Mouse (Mus musculus): ENCODE data around the gene Fam186b.

Gene Fam186b

DNA sequence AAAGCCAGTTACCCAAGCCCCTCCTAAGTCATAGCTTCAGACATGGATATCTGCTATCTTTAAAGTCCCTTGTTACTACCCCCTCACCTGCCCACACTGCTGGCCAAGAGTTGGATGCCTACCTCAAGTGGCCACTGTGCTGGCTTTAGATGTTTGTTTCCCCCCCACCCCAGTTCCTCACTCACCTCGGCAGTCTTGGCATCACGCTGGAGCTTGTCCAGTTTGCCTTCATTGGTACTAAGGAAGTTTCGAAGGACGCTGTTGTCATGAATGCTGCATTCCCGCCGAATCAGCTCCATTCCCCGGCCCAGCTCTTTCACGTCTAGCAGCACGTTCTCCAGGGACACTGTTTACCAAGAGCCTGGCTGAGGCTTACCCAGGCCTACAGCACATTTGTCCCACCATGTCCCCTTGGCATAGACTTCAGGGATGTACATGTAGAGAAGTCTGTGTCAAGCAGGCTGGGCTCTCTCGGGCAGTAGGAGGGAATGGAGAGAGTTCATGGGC, 24.5 kb upstream of the Fam186b start:
- no peak for DNase-seq (ENCODE audit: low spot score in 2 of 2)

DNA sequence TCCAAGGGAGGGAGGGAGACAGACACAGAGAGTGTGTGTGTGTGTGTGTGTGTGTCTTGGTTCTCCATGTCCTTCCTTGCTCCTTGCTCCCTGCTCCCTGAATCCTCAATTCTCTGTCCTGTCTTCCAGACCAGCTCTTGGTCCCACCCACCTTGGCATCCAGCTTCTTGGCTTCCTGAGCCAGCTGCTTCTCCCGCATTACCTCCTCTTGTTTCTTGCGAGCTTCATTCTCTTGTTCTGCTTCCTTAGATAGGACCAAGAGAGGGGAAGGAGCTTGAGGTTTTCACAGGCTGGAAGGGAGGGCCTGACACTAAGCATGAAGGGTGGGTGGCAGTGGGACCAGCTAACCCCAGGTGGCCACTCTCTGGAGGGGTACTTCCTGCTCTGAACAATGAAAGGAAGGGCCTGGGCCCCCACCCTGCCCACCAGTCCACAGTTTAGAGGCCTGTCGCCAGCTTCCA, 23.8 kb upstream of the Fam186b start:
- DNase-seq (ENCODE audit: low spot score in 2 of 2), result no peak

DNA sequence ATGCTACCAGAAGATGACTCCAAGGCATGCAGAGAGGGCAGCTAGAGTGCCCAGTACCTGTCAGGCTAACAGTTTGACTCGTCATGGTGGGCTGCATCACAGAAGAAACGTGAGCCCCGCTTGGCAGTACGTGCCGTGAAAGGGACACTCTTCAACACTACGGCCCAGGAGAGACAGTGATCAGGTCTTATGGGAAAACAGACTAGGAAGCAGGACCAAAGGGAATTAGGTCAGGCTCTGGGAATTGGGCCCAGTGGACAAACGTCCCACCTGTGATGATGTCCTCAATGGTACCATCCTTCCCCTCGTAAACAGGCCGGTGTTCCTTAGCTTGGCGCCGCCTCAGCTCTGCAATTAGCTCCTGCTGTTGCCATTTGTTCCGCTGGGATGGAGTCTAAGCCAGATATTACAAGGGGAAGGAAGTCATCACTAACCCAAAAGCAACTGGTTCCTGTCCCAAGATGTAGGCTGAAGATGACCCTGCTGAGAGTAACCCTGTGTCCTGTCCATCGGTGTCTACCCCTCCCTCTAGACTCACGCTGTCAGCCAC, 23.2 kb upstream of the Fam186b start:
- no peak for DNase-seq (ENCODE audit: low spot score in 2 of 2)

DNA sequence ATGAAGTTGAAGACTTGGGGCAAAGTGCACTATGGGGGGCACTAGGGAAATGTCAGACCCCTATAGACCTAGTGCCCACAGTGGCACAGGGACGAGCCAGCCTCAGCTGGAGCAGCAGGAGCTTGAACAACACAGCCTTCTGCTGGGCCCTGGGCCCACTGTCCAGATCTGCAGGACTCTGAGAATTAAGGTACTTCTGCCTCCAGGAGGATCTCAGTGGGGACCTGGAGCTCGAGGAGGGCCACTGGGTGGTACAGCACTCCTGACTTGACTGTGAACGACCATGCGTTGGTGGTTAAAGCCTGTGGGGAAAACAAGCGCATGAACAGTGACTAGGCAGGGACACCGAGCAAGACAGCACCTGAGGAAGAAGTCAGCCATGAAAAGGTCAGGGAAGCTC, 22.4 kb upstream of the Fam186b start:
- no peak for DNase-seq (ENCODE audit: low spot score in 2 of 2)

DNA sequence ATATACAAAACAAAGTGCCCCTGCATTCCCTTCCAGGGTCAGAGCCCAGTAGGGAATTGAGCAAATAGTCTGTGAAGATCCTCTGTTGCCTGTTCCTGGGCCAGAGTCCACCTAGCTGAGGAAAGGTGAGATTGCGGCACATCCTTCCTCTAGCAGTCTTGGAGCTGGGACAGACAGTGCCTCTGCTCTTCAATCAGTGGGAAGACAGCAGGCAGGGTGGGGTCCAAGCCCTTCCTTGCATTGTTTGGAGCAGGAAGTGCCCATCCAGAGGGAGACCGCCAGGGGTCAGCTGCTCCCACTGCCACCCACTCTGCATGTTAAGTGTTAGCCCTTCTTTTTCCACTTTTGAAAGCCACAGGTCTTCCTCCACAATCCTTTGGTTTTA, 21.6 kb upstream of the Fam186b start:
- DNase-seq (ENCODE audit: low spot score in 2 of 2), result no peak

DNA sequence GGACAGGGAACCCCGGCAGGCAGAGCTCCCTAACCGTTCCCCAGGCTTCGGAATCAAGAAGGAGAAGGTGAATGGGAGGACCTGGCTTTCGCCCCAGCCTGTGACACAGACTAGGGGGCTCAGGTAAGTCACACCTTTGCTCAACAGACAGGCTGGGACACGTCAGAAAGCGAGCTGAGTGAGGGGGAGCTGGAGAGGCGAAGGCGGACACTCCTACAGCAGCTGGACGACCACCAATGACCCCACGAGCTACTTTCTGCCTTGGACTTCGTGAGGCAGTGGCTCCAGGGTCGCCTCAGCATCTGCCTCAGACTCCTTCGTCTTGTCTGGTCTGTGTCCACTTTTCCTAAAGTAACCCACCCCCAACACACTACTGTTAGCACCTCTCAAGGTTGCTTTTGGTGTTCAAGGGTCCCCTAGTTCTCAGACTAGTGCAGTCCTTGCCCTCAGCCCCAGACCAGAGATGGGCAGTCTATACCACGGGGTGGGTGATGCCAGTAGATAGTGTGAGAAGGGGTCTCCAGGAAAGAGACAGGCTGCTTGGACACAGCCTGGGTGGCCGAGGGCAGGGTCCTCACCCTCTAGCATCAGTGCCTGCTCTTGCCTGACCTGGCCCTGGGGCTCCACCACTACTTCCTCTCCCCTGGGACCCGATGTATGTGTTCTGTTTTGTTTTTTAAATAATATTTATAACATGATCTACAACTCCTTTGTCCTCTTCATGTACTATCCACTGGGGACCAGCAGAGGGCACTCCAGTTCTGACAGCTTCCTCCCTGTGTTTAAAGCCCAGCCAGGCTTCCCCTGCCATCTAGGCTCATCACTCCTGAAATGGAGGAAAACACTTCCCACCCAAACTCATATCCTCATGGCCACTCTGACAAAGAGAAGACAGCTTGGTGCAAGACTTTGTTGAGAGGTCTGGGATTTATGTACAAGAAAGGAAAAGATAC, 20.9 kb upstream of the Fam186b start:
- peak; percentile 58 to 75 for DNase-seq (ENCODE audit: low spot score in 2 of 2)

DNA sequence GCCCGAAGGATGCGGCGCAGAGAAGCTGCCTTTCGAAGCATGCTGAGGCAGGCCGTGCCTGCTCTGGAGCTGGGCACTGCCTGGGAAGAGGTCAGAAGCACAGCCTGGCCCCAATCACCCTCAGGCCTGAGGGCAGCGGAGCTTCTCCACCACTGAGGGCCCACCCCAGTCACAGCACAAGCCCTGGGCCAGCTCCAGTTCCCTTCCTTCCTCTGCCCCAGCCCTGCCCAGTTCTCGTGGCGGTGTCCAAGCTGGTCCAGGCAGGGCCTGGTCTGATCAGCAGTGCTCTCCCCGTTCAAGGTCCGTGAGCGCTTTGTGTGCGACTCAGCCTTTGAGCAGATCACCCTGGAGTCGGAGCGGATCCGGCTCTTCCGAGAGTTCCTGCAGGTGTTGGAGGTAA, 19.2 kb upstream of the Fam186b start:
- DNase-seq (ENCODE audit: low spot score in 2 of 2), result no peak

DNA sequence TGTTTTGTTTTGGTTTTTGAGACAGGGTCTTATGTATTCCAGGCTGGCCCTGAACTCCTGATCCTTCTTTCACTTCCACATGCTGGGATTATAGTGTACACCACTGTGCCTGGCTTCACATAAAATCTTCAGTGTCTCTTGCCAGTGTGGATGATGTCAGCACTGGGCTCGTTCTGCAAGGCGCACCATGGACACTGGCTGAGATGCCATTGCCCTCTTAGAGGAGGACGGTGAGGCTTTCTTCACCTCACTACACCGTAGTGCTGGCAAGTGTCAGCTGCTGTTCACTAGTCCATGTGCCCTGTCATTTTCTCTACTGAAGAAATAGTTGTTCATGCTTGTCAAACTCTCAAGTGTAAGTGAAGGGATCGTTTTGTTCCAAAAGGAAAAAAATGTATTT, 14.9 kb upstream of the Fam186b start:
- no peak for DNase-seq (ENCODE audit: low spot score in 2 of 2)

DNA sequence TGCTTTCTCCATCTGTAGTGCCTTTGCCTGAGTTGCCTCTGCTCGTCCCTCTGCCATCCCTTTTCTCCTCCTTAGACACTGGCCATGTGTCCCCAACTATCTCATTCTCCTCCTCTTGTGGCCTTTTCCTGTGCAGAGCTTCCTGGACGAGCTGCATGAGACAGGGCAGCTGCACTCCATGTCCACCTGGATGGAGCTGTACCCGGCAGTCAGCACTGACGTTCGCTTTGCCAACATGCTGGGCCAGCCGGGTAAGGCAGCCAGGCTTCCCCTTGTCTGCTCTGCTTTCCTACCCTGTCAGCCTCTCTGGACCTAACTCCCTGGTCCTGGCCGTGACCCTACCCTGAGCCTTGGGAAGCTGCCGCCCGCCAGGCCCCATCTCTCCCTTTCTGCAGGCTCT, 13.9 kb upstream of the Fam186b start:
- DNase-seq (ENCODE audit: low spot score in 2 of 2), result no peak

DNA sequence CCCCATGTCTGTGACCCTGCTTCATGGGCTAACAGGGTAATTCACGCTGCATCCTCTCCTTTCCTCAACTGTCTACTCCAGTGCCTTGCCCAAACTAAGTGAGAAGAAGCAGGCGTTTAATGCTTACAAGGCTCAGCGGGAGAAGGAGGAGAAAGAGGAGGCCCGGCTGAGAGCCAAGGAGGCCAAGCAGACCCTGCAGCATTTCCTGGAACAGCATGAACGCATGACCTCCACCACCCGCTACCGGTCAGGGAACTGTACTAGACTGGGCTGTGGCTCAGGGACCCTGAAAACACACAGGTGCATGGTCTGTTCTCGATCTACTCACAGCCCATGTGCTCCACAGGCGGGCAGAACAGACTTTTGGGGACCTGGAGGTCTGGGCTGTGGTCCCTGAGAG, 11.8 kb upstream of the Fam186b start:
- DNase-seq (ENCODE audit: low spot score in 2 of 2), result no peak

DNA sequence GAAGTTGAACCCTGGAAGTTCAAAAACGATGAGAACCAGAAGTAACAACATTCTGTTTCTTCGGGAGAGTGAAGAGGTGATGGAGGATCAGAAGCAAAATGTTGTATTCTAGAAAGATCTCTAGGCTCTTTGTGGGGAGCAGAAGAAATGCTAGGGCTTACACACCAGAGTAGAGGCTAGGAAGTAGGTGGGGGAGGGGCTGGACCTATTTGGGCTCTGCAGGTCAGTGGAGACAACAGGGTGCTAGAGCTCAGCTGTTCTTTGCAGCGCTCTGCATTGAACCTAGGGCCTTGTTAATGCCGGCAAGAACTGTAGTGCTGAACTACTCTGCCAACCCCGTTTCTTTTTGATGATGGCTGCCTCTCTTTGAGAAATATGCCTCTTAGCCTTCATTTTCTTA, 525 bp upstream of the Fam186b start:
- DNase-seq (ENCODE audit: low spot score in 2 of 2), result no peak

DNA sequence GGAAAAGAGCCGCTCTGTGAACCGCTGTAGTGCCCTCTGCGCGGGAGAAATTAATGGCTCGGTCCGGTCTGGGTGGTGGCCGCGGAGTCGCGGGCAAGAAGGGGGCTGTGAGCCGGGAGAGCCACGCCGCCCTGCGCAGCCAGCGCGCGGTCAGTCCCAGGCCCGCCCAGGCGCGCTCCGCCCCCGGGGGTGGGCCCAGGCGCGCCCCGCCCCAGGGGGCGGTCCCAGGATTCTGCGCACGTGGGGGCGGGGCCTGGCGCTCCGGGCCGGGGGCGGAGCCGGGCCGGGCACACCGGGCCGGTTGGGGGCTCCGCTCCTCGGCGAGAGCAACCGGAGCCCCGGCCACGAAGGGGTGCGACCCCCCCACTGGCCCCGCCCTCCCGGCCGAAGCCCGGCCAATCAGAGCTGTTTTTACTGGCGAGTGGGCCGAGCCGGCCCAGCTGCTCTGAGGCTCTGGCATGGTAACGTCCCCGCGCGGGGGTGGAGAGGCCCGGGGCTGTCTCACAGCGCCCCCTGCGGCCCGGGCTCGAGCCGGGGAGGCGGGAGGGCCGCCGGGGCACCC, 794 bp downstream of the Fam186b start, which contains the start of gene Prpf40b:
Gene Prpf40b, plus strand, starts transcription at position 275 of the 562 bp plus-strand sequence.
- peak; percentile 82 to 90 for DNase-seq (ENCODE audit: low spot score in 2 of 2)

DNA sequence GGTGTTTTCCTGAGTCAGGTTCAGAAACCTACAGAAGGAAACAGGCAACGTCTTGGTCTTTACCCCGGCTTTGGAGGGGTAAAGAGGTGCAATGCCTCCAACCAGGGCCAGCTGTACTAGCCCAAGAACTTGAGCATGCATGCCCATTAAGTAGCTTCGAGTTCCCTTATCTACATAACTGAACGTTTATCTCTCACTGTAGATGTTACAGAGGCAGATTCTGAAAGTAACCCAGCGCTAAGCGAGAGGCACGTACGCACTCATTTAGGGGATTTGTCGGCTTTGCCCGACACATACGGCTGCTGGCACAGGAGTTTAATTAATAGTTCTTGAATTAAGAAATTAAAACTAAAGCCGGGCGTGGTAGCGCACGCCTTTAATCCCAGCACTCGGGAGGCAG, 1.4 kb downstream of the Fam186b start:
- DNase-seq (ENCODE audit: low spot score in 2 of 2), result peak in 1 of 2 experiments; percentile 14

DNA sequence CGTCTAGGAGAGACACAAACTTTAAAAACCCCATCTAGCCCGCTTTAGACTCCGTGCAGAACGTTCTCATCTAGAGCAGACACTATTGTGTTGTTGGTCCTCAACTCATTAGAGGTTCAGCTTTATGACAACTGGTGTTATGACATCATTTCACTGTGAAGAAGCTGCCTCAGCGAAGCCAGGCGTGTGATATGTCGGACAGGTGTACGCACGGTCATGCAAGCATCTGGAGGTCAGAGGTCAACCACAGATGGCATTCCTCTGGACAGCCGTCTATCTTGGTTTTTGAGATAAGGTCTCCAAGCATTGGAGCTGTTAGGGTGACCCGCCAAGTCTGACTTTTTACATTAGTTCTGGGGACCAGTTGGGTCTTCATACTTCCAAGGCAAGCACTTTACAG, 5.1 kb downstream of the Fam186b start:
- no peak for DNase-seq (ENCODE audit: low spot score in 2 of 2)

DNA sequence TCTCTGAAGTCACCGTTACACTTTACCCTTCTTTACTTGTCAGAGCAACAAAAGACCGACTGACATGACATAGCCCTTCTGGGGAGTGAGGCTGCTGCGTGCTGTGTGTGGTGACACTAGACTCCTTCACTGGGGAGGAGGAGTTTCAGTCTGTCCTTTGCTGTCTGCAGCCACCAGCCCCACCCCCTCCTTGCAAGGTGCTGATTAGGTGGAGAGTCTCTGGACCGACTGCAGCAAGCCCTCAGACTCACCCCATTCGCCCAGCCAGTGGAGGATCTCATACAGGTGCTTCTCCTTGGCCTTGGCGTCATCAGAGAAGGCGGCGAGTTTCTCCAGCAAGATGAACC, 10.5 kb downstream of the Fam186b start:
- no peak for DNase-seq (ENCODE audit: low spot score in 2 of 2)

DNA sequence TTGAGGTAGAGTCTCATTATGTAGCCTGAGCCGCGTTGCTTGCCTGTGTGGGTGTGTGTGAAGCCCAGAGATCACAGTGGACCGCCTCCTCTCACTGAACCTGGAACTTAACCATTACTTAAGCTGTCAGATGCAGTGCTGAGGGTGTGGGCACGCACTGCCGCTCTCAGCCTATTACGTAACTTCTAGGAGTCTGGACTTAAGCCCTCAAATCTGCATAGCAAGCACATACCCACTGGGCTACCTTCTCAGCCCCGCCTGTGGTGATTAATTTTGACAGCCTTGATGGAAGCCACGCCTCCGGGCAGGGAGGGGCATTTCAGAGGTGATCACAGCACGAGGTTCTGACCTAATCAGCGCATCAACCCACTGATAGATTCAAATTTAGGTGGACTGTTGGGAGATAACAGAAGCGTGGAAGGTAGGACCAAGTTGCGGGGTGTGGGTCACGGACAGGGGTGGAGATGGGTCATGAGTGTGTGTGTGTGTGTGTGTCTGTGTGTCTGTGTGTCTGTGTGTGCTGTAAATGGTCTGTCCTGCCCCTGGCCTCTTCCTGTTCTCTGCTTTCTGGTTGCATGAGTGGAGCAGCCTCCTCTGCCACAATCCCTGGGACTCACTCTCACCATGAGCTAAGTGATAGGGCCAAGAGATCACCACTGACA, 11.0 kb downstream of the Fam186b start:
- DNase-seq (ENCODE audit: low spot score in 2 of 2), result peak; percentile 21 to 38

DNA sequence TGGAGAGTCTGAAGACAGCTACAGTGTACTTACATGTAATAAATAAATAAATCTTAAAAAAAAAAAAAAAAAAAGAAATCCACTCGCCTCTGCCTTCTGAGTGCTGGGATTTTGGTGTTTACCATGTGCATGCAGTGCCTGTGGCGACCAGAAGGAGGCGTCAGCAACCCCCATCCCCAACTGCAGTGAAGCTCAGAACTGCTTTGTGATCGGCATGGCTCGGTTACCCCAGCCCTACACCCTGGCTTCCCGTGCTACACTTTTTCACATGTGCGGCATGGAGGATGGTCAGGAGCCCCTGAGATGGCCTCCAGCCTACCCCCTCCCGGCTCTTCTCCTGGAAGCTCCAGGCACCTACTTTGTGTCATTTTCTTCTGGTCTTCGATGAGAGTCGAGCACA, 12.2 kb downstream of the Fam186b start:
- DNase-seq (ENCODE audit: low spot score in 2 of 2), result peak in 1 of 2 experiments; percentile 21

DNA sequence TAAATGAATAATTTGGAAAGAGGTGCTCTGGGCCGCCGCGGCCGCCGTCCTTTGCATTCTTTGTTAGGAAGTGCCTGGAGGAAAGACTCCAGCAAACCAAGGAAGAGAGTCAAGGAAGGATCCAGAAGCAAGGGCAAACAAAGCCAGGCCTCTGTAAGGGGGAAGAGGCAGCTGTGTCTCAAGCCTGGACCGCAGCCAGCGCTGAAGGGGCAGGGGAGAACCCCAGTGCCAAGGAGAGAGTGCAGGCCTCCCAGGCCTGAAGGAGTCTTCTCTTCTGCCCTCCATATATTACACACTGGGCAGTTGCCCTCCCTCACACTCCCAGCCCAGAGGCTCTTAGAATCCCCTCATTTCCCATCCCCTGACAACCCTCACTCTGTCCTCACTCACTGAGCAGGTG, 17.4 kb downstream of the Fam186b start:
- DNase-seq (ENCODE audit: low spot score in 2 of 2), result no peak

DNA sequence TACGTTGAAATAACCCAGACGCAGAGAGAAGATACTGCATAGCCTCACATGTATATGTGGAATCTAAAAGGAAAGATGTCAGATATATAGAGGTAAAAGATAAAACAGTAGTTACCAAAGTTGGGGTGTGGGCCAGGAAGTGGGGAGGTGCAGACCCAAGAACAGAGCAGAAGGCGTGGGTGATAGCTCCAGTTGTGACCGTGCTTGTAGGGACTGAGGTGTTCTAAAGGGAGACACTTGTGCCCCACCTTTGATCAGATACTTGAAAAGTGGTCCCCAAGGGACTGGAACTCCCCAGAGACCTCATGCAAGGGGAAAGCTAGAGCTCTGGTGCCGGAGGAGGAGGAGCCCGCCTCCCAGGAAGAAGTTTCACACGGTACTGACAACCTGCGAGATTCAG, 19.6 kb downstream of the Fam186b start:
- DNase-seq (ENCODE audit: low spot score in 2 of 2), result no peak

DNA sequence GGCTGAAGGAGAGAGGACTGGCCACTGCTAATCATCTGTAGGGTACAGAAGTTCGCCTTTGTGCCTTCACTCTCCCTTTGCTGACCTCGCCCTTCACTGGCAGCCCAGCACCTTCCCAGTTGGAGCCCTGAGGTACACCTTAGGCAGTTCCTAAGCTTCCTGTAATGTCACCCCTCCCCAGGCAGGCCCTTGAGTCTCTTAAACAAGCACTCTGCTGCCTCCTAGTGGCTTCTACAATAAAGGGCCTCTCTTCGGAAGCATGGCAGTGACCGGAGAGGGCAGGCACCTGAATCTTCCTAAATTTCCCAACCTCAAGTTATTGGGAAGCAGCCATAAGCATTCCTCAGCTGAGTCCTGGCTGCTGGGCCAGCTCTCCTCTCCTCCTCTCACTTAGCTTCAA, 30.0 kb downstream of the Fam186b start:
- DNase-seq (ENCODE audit: low spot score in 2 of 2), result peak; percentile 31 to 66

DNA sequence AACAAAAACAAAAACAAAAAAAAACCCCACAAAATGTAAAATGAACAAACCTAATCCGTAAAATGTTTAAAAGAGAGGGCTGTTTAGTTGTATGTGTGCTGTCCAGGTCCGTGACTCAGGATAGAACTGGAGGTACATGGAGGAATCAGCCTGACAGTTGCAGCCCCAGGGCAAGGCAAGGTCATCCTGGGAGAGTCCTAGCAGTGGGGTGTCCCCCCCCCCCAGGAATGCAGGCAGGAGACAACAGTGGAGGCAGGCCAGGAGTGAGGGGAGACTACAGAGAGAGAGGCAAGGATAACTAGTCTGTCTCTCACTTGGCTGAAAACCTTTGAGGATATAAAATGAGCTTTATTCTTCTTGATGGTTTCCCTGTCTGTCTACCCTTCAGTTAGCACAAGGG, 31.3 kb downstream of the Fam186b start:
- DNase-seq (ENCODE audit: low spot score in 2 of 2), result no peak

DNA sequence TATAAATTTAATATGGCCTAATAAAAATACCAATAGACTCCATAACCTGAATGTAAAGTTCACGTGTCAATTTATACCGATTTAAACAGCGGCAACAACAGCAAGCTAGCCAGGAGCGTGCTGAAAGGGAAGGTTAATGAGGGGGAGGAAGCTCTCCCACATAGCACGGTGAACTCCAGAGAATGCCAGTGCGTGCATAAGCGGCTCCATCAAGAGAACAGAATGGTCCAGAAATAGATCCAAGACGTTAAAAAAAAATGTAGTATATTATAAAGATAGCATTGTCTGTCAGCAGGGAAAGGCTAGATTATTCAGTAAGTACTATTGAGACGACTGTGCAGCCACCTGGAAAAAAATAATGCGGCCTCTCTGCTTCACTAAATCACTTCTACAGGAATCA, 33.0 kb downstream of the Fam186b start:
- no peak for DNase-seq (ENCODE audit: low spot score in 2 of 2)
